Mouse (Mus musculus): ENCODE results near the gene Srpk1. TPM values are rescaled to one million over a fixed set of nuclear protein-coding genes. Genes with fewer than 3 reads are reported as not detected.

Srpk1 gene
- total and polyA plus RNA-seq, 3 experiments = 60.8 to 129 (median 65.9) TPM

GRCm38 (mm10) chr17:28548550-28548949 lies 74.0 kb downstream of the Srpk1 start:
- no peak overlapping the region for H3K4me2 ChIP-seq (ENCODE audit: insufficient read depth, low read depth, poor library complexity, severe bottlenecking)
- H3K4me1 ChIP-seq (ENCODE audit: control insufficient read depth in 1 of 2, insufficient read depth in 2 of 2) = peaks cover 0 to 2% of the 10 kb centered on the region in 2 experiments; a peak in 1 of 4 replicates
- H3K79me2 ChIP-seq (replicated peaks; ENCODE audit: control insufficient read depth, extremely low read depth, insufficient read depth, poor library complexity, severe bottlenecking) = no peaks in the 10 kb centered on the region
- H3K9me3 ChIP-seq (replicated peaks; ENCODE audit: low read length) = peaks cover 3% of the 10 kb centered on the region
- TF ChIP-seq EP300 (IDR thresholded peaks at IDR 0.05; ENCODE audit: low read length) = no peak
- TF ChIP-seq TBP (conservative IDR thresholded peaks at IDR 0.05; ENCODE audit: low read depth, low read length) = no peak
- no peak for TF ChIP-seq CTCF (conservative IDR thresholded peaks at IDR 0.05 in 1 of 2, IDR thresholded peaks at IDR 0.05 in 1 of 2; ENCODE audit: low read depth in 2 of 2, low read length in 2 of 2)
- no peak for TF ChIP-seq MXI1 (IDR thresholded peaks at IDR 0.05; ENCODE audit: low read depth, low read length)
- no peak for TF ChIP-seq E2F4 (IDR thresholded peaks at IDR 0.05; ENCODE audit: insufficient replicate concordance, low read depth, low read length)
- no peak for TF ChIP-seq ZKSCAN1 (IDR thresholded peaks at IDR 0.05; ENCODE audit: borderline replicate concordance, low read depth, low read length)
- no peak for TF ChIP-seq ZC3H11A (IDR thresholded peaks at IDR 0.05; ENCODE audit: low read depth, low read length)
- no peak for TF ChIP-seq MAFK (IDR thresholded peaks at IDR 0.05; ENCODE audit: insufficient replicate concordance, low read length)
- TF ChIP-seq PAX5 (IDR thresholded peaks at IDR 0.05; ENCODE audit: low read length) = no peak
- TF ChIP-seq CHD2 (IDR thresholded peaks at IDR 0.05; ENCODE audit: low read length) = no peak
- TF ChIP-seq ETS1 (conservative IDR thresholded peaks at IDR 0.05; ENCODE audit: low read depth, low read length) = no peak
- no peak for TF ChIP-seq GABPA (IDR thresholded peaks at IDR 0.05; ENCODE audit: insufficient replicate concordance, low read depth, low read length)
- no peak for TF ChIP-seq UBTF (IDR thresholded peaks at IDR 0.05; ENCODE audit: low read depth, low read length)
- no peak overlapping the region for H3K9ac ChIP-seq (ENCODE audit: insufficient read depth, low read depth)
- H3K27ac ChIP-seq (ENCODE audit: insufficient read depth, low read depth) = no peak overlapping the region
- dilution Hi-C loops (cut with MboI; ENCODE audit: extremely low pct_ligation_motif_present, extremely low pct_unique_long_range_greater_than_20kb, low sequenced_read_pairs) = no loop called here
- no peak for DNase-seq (ENCODE audit: extremely low read depth)
- H3K4me3 ChIP-seq (replicated peaks in 1 of 3; ENCODE audit: low read depth in 2 of 3, low read length in 2 of 3, poor library complexity in 1 of 3) = no peak overlapping the region
- in situ Hi-C loops (cut with MboI; ENCODE audit: low pct_ligation_motif_present, low pct_unique_long_range_greater_than_20kb, low sequenced_read_pairs) = no loop called here
- no peaks in the 10 kb centered on the region for H3K36me3 ChIP-seq (replicated peaks in 1 of 2; ENCODE audit: control insufficient read depth in 1 of 2, insufficient read depth in 1 of 2, low read length in 1 of 2)
- H3K27me3 ChIP-seq (replicated peaks) = peaks cover 46% of the 10 kb centered on the region

GRCm38 (mm10) chr17:28546925-28547324 lies 75.6 kb downstream of the Srpk1 start:
- H3K4me3 ChIP-seq (replicated peaks in 1 of 3; ENCODE audit: low read depth in 2 of 3, low read length in 2 of 3, poor library complexity in 1 of 3) = no peak overlapping the region
- TF ChIP-seq CTCF (conservative IDR thresholded peaks at IDR 0.05 in 1 of 2, IDR thresholded peaks at IDR 0.05 in 1 of 2; ENCODE audit: low read depth in 2 of 2, low read length in 2 of 2) (peak in 1 of 2 experiments; percentile 25; a peak in 1 of 4 replicates), SIN3A (IDR thresholded peaks at IDR 0.05; ENCODE audit: low read length) (no peak)
- no peaks in the 10 kb centered on the region for H3K36me3 ChIP-seq (replicated peaks in 1 of 2; ENCODE audit: control insufficient read depth in 1 of 2, insufficient read depth in 1 of 2, low read length in 1 of 2)
- H3K27me3 ChIP-seq (replicated peaks) = peaks cover 42% of the 10 kb centered on the region
- no peaks in the 10 kb centered on the region for H3K79me2 ChIP-seq (replicated peaks; ENCODE audit: control insufficient read depth, extremely low read depth, insufficient read depth, poor library complexity, severe bottlenecking)
- dilution Hi-C loops (cut with MboI; ENCODE audit: extremely low pct_ligation_motif_present, extremely low pct_unique_long_range_greater_than_20kb, low sequenced_read_pairs) = no loop called here
- H3K9me3 ChIP-seq (replicated peaks; ENCODE audit: low read length) = peaks cover 3% of the 10 kb centered on the region
- in situ Hi-C loops (cut with MboI; ENCODE audit: low pct_ligation_motif_present, low pct_unique_long_range_greater_than_20kb, low sequenced_read_pairs) = no loop called here
- no peaks in the 10 kb centered on the region for H3K4me1 ChIP-seq (ENCODE audit: control insufficient read depth in 1 of 2, insufficient read depth in 2 of 2)
- H3K4me2 ChIP-seq (ENCODE audit: insufficient read depth, low read depth, poor library complexity, severe bottlenecking) = no peak overlapping the region
- no peak overlapping the region for H3K27ac ChIP-seq (ENCODE audit: insufficient read depth, low read depth)
- H3K9ac ChIP-seq (ENCODE audit: insufficient read depth, low read depth) = no peak overlapping the region
- no peak for DNase-seq (ENCODE audit: extremely low read depth)

GRCm38 (mm10) chr17:28537881-28538280 lies 84.6 kb downstream of the Srpk1 start:
- Histone ChIP-seq H3K4me3 (replicated peaks in 1 of 3; ENCODE audit: low read depth in 2 of 3, low read length in 2 of 3, poor library complexity in 1 of 3) (no peak overlapping the region), H3K9me3 (replicated peaks; ENCODE audit: low read length) (peaks cover 27% of the 10 kb centered on the region), H3K9ac (ENCODE audit: insufficient read depth, low read depth) (no peak overlapping the region), H3K4me2 (ENCODE audit: insufficient read depth, low read depth, poor library complexity, severe bottlenecking) (no peak overlapping the region), H3K27ac (ENCODE audit: insufficient read depth, low read depth) (no peak overlapping the region), H3K79me2 (replicated peaks; ENCODE audit: control insufficient read depth, extremely low read depth, insufficient read depth, poor library complexity, severe bottlenecking) (no peaks in the 10 kb centered on the region), H3K36me3 (replicated peaks in 1 of 2; ENCODE audit: control insufficient read depth in 1 of 2, insufficient read depth in 1 of 2, low read length in 1 of 2) (no peaks in the 10 kb centered on the region), H3K4me1 (ENCODE audit: control insufficient read depth in 1 of 2, insufficient read depth in 2 of 2) (no peaks in the 10 kb centered on the region; a peak in 1 of 4 replicates), H3K27me3 (replicated peaks) (no peaks in the 10 kb centered on the region)
- in situ Hi-C loops (cut with MboI; ENCODE audit: low pct_ligation_motif_present, low pct_unique_long_range_greater_than_20kb, low sequenced_read_pairs) (loop anchor here (10.0 kb wide), 1 partner anchor 163 kb away; no protein-coding TSS in a partner anchor), dilution Hi-C loops (cut with MboI; ENCODE audit: extremely low pct_ligation_motif_present, extremely low pct_unique_long_range_greater_than_20kb, low sequenced_read_pairs) (no loop called here)
- no peak for DNase-seq (ENCODE audit: extremely low read depth)
- TF ChIP-seq ZNF384 (IDR thresholded peaks at IDR 0.05; ENCODE audit: low read depth, low read length) (no peak), PAX5 (IDR thresholded peaks at IDR 0.05; ENCODE audit: low read length) (no peak), TCF12 (IDR thresholded peaks at IDR 0.05; ENCODE audit: low read depth, low read length) (no peak), RAD21 (IDR thresholded peaks at IDR 0.05; ENCODE audit: low read depth, low read length) (no peak), USF1 (IDR thresholded peaks at IDR 0.05; ENCODE audit: low read depth, low read length) (no peak), ETS1 (conservative IDR thresholded peaks at IDR 0.05; ENCODE audit: low read depth, low read length) (no peak), MEF2A (IDR thresholded peaks at IDR 0.05; ENCODE audit: borderline replicate concordance, low read depth, low read length) (no peak), ZMIZ1 (IDR thresholded peaks at IDR 0.05; ENCODE audit: low read depth, low read length) (no peak), GABPA (IDR thresholded peaks at IDR 0.05; ENCODE audit: insufficient replicate concordance, low read depth, low read length) (no peak), RCOR1 (conservative IDR thresholded peaks at IDR 0.05; ENCODE audit: low read depth, low read length) (no peak), ZC3H11A (IDR thresholded peaks at IDR 0.05; ENCODE audit: low read depth, low read length) (no peak)
